Mouse (Mus musculus) brain, embryonic 14.5 days (tissue): ENCODE results near the gene Kcnq1.

Experiments used
- CTCF ChIP-seq: fragments of 200-500 bp; IDR thresholded peaks from 2 replicates; pipeline ENCODE4 v1.5.1; 2012; ENCODE audit warnings: inconsistent platforms, mild to moderate bottlenecking, moderate library complexity, borderline replicate concordance; ENCODE audit not compliant: insufficient read depth, insufficient read length; ENCODE audit errors: extremely low read depth
- POLR2A ChIP-seq: fragments of 200-500 bp; IDR thresholded peaks from 2 replicates; pipeline ENCODE4 v1.6.1; 2012; ENCODE audit warnings: mild to moderate bottlenecking, inconsistent platforms, borderline replicate concordance; ENCODE audit not compliant: poor library complexity, insufficient read depth, insufficient read length, severe bottlenecking; ENCODE audit errors: extremely low read depth

DNA sequence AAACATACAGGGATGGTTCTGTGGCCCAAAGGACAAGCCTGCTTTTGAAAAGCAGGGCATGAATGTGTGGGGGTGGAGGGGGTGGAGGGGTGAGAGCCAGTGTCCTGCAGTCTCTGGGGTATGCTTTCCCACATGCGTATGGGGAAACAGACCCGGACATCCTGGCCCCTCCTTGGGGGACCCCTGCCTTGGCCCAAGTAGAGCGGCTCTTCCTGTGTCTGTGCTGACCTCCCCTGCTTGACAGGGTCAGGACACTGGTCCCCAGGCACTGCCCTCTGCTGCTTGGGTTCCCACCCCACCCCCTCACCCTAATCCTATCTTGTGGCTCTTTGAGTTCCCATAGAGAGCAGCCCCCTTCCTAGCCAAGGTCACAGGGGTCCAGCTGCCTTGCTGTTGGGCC, 3.5 kb downstream of the Kcnq1 start:
- TF ChIP-seq CTCF: no peak
- no peak for TF ChIP-seq POLR2A
